Mouse (Mus musculus): ENCODE results near the gene Mpv17l2. TPM values are rescaled to one million over a fixed set of nuclear protein-coding genes. Genes with fewer than 3 reads are reported as not detected.
A peak's percentile ranks its signal among the peaks of the same experiment; 100 is the strongest.

Gene Mpv17l2
- total RNA-seq, 2 experiments from 2014 or later: 47.6 to 52.2 TPM

- DNase-seq (ENCODE audit: low spot score in 2 of 2): peak; percentile 96 to 98
Observed at GRCm38 (mm10) chr8:70791975-70792691, 31.4 kb upstream of the Mpv17l2 start.

- no peak for DNase-seq (ENCODE audit: low spot score in 2 of 2)
Observed at GRCm38 (mm10) chr8:70791294-70791701, 30.6 kb upstream of the Mpv17l2 start.

DNA sequence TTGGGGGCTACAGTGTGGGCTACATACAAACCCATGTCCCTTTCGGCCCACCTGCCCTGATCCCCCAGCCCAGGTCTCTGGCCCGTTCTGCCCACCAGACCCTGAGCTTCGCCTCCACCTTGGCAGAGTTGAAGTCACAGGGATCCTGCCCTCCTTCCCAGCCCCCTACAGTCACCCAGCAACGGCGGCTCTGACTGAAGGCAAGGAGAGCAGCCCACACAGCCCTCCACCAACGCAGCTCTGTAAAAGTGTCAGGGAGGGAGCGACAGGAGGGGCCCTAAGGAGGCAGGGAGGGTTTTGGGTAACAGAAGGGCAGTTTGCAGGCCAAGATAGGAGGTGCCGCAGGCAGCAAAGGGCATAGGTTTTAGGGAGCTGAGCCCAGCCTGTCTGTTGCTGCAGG is 30.1 kb upstream of the Mpv17l2 start:
- DNase-seq (ENCODE audit: low spot score in 2 of 2): no peak

DNA sequence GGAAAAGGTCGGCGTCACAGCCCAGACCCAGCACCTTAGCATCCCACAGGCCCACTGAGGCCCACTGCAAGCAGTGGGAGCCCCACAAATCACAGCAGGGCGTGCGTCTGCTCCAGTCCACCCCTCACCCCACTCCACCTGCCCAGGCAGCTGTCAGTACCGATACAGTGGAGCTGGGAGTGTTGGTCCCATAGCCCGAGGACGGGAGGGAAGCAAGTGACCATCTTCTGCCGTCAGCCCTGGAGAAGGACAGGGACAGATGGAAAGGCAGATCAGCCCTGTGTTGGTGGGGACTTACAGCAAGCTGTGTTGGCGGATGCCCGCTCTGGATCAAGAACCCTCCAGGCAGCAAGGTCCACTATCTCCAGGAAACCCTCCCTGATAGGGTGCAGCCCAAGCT is 28.3 kb upstream of the Mpv17l2 start:
- no peak for DNase-seq (ENCODE audit: low spot score in 2 of 2)

GRCm38 (mm10) chr8:70787941-70788667 is 27.4 kb upstream of the Mpv17l2 start:
- no peak for DNase-seq (ENCODE audit: low spot score in 2 of 2)

- no peak for DNase-seq (ENCODE audit: low spot score in 2 of 2)
Observed at GRCm38 (mm10) chr8:70787051-70787445, 26.3 kb upstream of the Mpv17l2 start.

DNA sequence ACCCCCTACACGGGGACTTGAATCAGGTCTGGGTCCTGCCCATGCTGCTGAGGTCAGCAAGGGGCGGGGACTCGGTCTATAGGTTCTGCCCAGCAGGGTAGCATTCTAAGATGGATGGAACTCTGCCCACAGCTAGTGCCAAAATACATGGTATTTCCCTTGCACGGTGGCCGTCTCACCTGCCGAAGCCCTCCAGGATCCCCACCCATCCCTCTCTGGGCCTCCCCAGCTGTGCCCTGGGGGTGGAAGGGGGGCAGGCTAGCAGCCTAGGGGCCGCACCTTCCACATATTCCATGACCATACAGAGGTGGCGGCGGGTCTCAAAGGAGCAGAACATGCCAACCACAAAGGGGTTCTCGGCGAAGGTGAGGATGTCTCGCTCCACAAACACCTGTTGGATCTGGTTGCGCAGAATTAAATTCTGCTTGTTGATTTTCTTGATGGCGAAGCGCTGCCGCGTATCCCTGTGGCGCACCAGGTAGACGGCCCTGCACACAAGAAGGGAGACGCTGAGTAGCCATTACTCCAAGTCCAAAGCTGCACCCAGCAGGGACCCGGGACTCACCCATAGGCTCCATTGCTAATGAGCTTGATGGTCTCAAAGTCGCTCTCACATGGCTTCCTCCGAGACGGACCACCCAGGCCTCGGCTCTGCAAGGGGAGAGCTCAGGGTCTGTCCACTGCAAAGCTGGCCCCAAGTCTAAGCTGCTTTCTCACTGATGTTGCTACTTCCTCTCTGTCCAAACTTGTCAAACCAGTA is 25.7 kb upstream of the Mpv17l2 start:
- no peak for DNase-seq (ENCODE audit: low spot score in 2 of 2)

GRCm38 (mm10) chr8:70780093-70780492 is 19.3 kb upstream of the Mpv17l2 start:
- DNase-seq (ENCODE audit: low spot score in 2 of 2): no peak

GRCm38 (mm10) chr8:70776496-70777444 is 16.0 kb upstream of the Mpv17l2 start, which contains the start of gene Pik3r2:
Pik3r2 (minus strand) TSS chr8:70776713.
- DNase-seq (ENCODE audit: low spot score in 2 of 2): peak; percentile 98 to 99

GRCm38 (mm10) chr8:70775851-70776495 is 15.2 kb upstream of the Mpv17l2 start:
- DNase-seq (ENCODE audit: low spot score in 2 of 2): peak; percentile 57 to 61

- no peak for DNase-seq (ENCODE audit: low spot score in 2 of 2)
Observed at GRCm38 (mm10) chr8:70775227-70775626, 14.5 kb upstream of the Mpv17l2 start.

DNA sequence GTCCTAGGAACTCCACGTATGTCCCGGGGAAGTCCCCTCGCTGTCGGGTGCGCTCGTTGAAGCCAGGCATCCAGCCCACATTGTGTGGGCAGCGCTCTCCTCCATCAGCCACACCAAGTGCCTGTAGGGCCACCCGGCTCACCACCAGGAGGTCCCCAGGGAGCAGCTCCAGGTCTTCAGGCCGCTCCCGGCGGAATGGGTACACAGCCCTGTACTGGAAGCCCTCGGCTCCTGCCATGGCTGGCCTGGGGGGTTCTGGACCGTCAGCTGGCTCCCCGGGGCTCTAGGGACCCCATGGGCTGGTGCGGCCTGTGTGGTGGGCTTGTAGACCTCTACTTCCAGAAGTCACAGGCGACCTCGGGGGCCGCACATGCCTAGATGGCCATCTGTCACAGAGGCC is 14.0 kb upstream of the Mpv17l2 start:
- DNase-seq (ENCODE audit: low spot score in 2 of 2): no peak

GRCm38 (mm10) chr8:70773833-70774232 is 13.1 kb upstream of the Mpv17l2 start:
- peak in 1 of 2 experiments; percentile 82 for DNase-seq (ENCODE audit: low spot score in 2 of 2)

GRCm38 (mm10) chr8:70773410-70773809 is 12.7 kb upstream of the Mpv17l2 start:
- no peak for DNase-seq (ENCODE audit: low spot score in 2 of 2)

GRCm38 (mm10) chr8:70772890-70773289 is 12.1 kb upstream of the Mpv17l2 start:
- DNase-seq (ENCODE audit: low spot score in 2 of 2): no peak

DNA sequence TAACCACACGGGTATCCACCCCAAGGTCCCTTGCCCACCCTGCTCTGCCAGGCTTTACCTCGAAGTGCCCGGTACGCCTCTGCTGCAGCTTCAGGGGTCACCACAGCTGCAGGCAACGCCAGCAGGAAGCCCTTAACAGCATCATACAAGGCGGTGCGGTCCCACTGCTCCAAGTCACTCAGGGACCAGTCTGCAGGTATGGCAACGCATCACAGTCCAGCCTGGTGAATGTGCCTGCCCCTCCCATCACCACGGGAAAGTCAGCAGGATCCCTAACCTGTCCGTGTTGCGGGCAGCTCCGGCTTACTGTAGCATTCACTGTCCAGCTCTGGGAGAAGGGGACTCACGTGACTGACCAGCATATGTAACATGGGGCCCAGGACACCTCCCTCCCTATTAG is 11.3 kb upstream of the Mpv17l2 start:
- DNase-seq (ENCODE audit: low spot score in 2 of 2): no peak

DNA sequence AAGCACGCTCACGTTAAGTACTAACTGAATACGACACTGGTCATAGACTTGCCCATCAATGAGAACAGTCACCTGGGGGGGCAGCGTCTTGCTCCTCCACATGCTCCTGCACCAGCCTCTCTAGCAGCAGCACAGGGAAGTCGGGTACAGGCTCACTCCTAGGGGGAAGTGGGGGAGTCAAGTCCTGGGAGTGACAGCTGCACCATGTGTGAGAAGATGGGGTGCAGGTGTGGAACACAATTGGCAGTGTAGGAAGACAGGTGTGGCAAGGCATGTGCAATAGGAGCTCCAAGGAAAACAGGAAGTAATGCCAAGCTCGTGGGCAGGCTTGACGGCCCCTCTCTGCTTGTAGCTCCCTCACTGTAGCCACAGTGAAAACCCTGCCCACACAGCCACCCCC is 10.5 kb upstream of the Mpv17l2 start:
- no peak for DNase-seq (ENCODE audit: low spot score in 2 of 2)

GRCm38 (mm10) chr8:70770748-70771147 is 10.0 kb upstream of the Mpv17l2 start:
- no peak for DNase-seq (ENCODE audit: low spot score in 2 of 2)

- no peak for DNase-seq (ENCODE audit: low spot score in 2 of 2)
Observed at GRCm38 (mm10) chr8:70769858-70770257, 9.1 kb upstream of the Mpv17l2 start.

GRCm38 (mm10) chr8:70769359-70769758 is 8.6 kb upstream of the Mpv17l2 start:
- DNase-seq (ENCODE audit: low spot score in 2 of 2): peak; percentile 94 to 95

Data from layer of hippocampus, postnatal 14 days (tissue).